Mouse (Mus musculus): ENCODE data around the gene Iah1. TPM values are rescaled to one million over a fixed set of nuclear protein-coding genes. Genes with fewer than 3 reads are reported as not detected.

Gene Iah1
- polyA plus RNA-seq, 1 experiment from 2014 or later, result 41.9 TPM

Other genes starting within 250 kb of the Iah1 start
- gene Cpsf3, start 31.0 kb upstream of the Iah1 start, polyA plus RNA-seq (2016; fragmentation: Nextera tagmentation; extraction: Ambion mirVana), result 124 and 130 TPM in 2 replicates
- 37.2 and 39.2 TPM in 2 replicates for gene Itgb1bp1, start 30.1 kb upstream of the Iah1 start, polyA plus RNA-seq (2016; fragmentation: Nextera tagmentation; extraction: Ambion mirVana)
- 33.7 and 39.3 TPM in 2 replicates for gene Adam17, start 57.2 kb downstream of the Iah1 start, polyA plus RNA-seq (2016; fragmentation: Nextera tagmentation; extraction: Ambion mirVana)
- 1,153 and 1,229 TPM in 2 replicates for gene Ywhaq, start 101.2 kb downstream of the Iah1 start, polyA plus RNA-seq (2016; fragmentation: Nextera tagmentation; extraction: Ambion mirVana)